Mouse (Mus musculus): ENCODE measurements at regions not wholly inside any gene's neighbourhood (a gene's known extent, or its start where the extent isn't known, plus 50 kb on each side); places are given as distances from the start of the nearest gene placed in this dataset.
A peak's percentile ranks its signal among the peaks of the same experiment; 100 is the strongest.

DNA sequence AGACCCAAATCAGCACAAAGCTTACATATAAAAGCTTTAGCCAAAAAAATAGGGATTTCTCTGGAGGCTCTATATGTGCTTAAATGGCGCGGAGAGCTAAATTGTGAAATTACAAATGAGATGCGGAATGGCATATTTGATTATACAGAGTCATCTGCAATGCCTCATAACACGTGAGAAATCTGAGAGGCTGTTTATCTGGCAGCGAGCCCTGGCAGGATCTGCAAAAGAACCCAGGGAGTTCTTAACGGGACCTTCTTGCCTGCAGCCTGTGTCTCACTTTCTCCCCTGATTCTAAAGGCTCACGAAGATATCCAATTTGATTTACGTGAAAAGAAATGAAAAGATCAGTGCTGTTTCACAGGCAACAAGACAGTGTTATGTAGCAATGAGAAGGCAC, 58.0 kb upstream of the Kirrel3 start:
- peak in 1 of 2 experiments; percentile 7 for DNase-seq
